Mouse (Mus musculus) olfactory bulb, adult 2 months (tissue): ENCODE measurements around the gene Wnt8b.

Experiments
- CTCF ChIP-seq: fragments of 200-500 bp; IDR thresholded peaks from 2 replicates; pipeline ENCODE4 v1.5.1; 2012; ENCODE audit warnings: low read depth, mild to moderate bottlenecking, low read length, moderate library complexity; ENCODE audit not compliant: insufficient read depth
- POLR2A ChIP-seq: fragments of 200-500 bp; IDR thresholded peaks from 2 replicates; pipeline ENCODE4 v1.6.1; 2012; ENCODE audit warnings: mild to moderate bottlenecking, low read depth, low read length, moderate library complexity; ENCODE audit not compliant: insufficient read depth

- TF ChIP-seq POLR2A (no peak), CTCF (no peak)
Measured at GRCm38 (mm10) chr19:44519152-44519551, 25.9 kb downstream of the Wnt8b start.
